Mouse (Mus musculus) urinary bladder, postnatal 14 days (tissue): Measurements from ENCODE around the gene Acyp1.
"Not testable (repeated sequence)": the region's sequence is repeated elsewhere in the genome, so short reads cannot be mapped to it uniquely, and the experiment has no call there.

Experiments
- DNase-seq: peaks from one replicate; pipeline ENCODE4 v3.0.0; 2021; ENCODE audit warnings: low spot score

The Acyp1 gene

GRCm38 (mm10) chr12:85281756-85282155 lies 6.5 kb downstream of the Acyp1 start:
- DNase-seq, result not testable (repeated sequence)

- no peak for DNase-seq
Measured at GRCm38 (mm10) chr12:85280845-85281651, 7.2 kb downstream of the Acyp1 start.

- peak; percentile 98 for DNase-seq
Measured at GRCm38 (mm10) chr12:85280105-85280844, 8.0 kb downstream of the Acyp1 start.

GRCm38 (mm10) chr12:85279396-85280080 lies 8.7 kb downstream of the Acyp1 start:
- DNase-seq, result no peak

GRCm38 (mm10) chr12:85278919-85279318 lies 9.3 kb downstream of the Acyp1 start:
- DNase-seq, result no peak

- no peak for DNase-seq
Measured at GRCm38 (mm10) chr12:85276273-85276672, 12.0 kb downstream of the Acyp1 start.

- DNase-seq, result peak; percentile 37
Measured at GRCm38 (mm10) chr12:85273508-85273907, 14.7 kb downstream of the Acyp1 start.

- DNase-seq, result no peak
Measured at GRCm38 (mm10) chr12:85271843-85272206, 16.4 kb downstream of the Acyp1 start.

- no peak for DNase-seq
Measured at GRCm38 (mm10) chr12:85271132-85271842, 17.0 kb downstream of the Acyp1 start.

GRCm38 (mm10) chr12:85270319-85270718 lies 17.9 kb downstream of the Acyp1 start, which contains the start of gene Mlh3:
Mlh3 (minus strand) TSS chr12:85270599.
- peak; percentile 87 for DNase-seq

GRCm38 (mm10) chr12:85269821-85270220 lies 18.4 kb downstream of the Acyp1 start:
- DNase-seq, result no peak

GRCm38 (mm10) chr12:85266248-85266647 lies 22.0 kb downstream of the Acyp1 start:
- DNase-seq, result no peak

GRCm38 (mm10) chr12:85264940-85265339 lies 23.3 kb downstream of the Acyp1 start:
- no peak for DNase-seq

- no peak for DNase-seq
Measured at GRCm38 (mm10) chr12:85264531-85264930, 23.7 kb downstream of the Acyp1 start.

- DNase-seq, result no peak
Measured at GRCm38 (mm10) chr12:85263190-85263589, 25.0 kb downstream of the Acyp1 start.

GRCm38 (mm10) chr12:85262489-85262888 lies 25.7 kb downstream of the Acyp1 start:
- DNase-seq, result no peak

GRCm38 (mm10) chr12:85257008-85257639 lies 31.1 kb downstream of the Acyp1 start:
- no peak for DNase-seq

- DNase-seq, result no peak
Measured at GRCm38 (mm10) chr12:85256074-85256751, 32.0 kb downstream of the Acyp1 start.

GRCm38 (mm10) chr12:85252083-85252482 lies 36.2 kb downstream of the Acyp1 start:
- no peak for DNase-seq

- no peak for DNase-seq
Measured at GRCm38 (mm10) chr12:85237553-85237952, 50.7 kb downstream of the Acyp1 start.
